Mouse (Mus musculus) forebrain, embryonic 11.5 days (tissue): ENCODE measurements around the gene Cdc26. TPM values are rescaled to one million over a fixed set of nuclear protein-coding genes. Genes with fewer than 3 reads are reported as not detected.

Source experiments
- ATAC-seq: fragments of 200-750 bp; cut with Nextera tagmentation; replicated peaks from 2 replicates; pipeline ENCODE4 v1.8.0; 2017; ENCODE audit warnings: moderate TSS enrichment; ENCODE audit not compliant: low FRiP score
- DNase-seq: peaks from one replicate; pipeline ENCODE4 v3.0.0-alpha.2; 2017; ENCODE audit warnings: low spot score
- H3K27ac ChIP-seq: fragments of 300-500 bp; sonication (generic); 2 replicates; pipeline ENCODE4 v1.5.1; 2014; ENCODE audit warnings: low read depth, low read length
- H3K27me3 ChIP-seq: fragments of 300-500 bp; sonication (generic); 2 replicates; pipeline ENCODE4 v1.6.1; 2014; ENCODE audit warnings: mild to moderate bottlenecking, low read length, mixed read lengths; ENCODE audit not compliant: control insufficient read depth, insufficient read depth
- H3K36me3 ChIP-seq: fragments of 300-500 bp; sonication (generic); 2 replicates; pipeline ENCODE4 v1.6.1; 2014; ENCODE audit warnings: mild to moderate bottlenecking, low read length, moderate library complexity, mixed read lengths; ENCODE audit not compliant: control insufficient read depth, insufficient read depth
- H3K4me1 ChIP-seq: fragments of 300-500 bp; sonication (generic); replicated peaks from 2 replicates; pipeline ENCODE4 v1.6.1; 2014; ENCODE audit warnings: low read length, mixed read lengths; ENCODE audit not compliant: control insufficient read depth, insufficient read depth
- H3K4me2 ChIP-seq: fragments of 300-500 bp; sonication (generic); 2 replicates; pipeline ENCODE4 v1.6.1; 2014; ENCODE audit warnings: low read depth, mild to moderate bottlenecking, low read length, moderate library complexity, mixed read lengths; ENCODE audit not compliant: severe bottlenecking
- H3K4me3 ChIP-seq: fragments of 300-500 bp; sonication (generic); 2 replicates; pipeline ENCODE4 v1.5.1; 2014; ENCODE audit warnings: low read depth, low read length
- H3K9ac ChIP-seq: fragments of 300-500 bp; sonication (generic); 2 replicates; pipeline ENCODE4 v1.6.1; 2014; ENCODE audit warnings: low read length
- H3K9me3 ChIP-seq: fragments of 300-500 bp; sonication (generic); 2 replicates; pipeline ENCODE4 v1.6.1; 2016; ENCODE audit warnings: low read length, mixed read lengths; ENCODE audit not compliant: control insufficient read depth
- WGBS: fragments of 180-500 bp; shearing (Covaris S2); extraction: QIAGEN DNeasy Blood & Tissue Kit; methylation state at CpG from one replicate; pipeline ENCODE4 v1.1.7; 2014; 5-methylcytosine and 5-hydroxymethylcytosine counted together
- polyA plus RNA-seq: library from polyadenylated mRNA; unstranded; fragments of >200 nt; fragmentation: Nextera tagmentation; extraction: Ambion mirVana; gene quantifications from 2 replicates; pipeline ENCODE4 v1.2.1, GENCODE M21; 2014

The Cdc26 gene
- polyA plus RNA-seq, result 185 and 190 TPM in 2 replicates

DNA sequence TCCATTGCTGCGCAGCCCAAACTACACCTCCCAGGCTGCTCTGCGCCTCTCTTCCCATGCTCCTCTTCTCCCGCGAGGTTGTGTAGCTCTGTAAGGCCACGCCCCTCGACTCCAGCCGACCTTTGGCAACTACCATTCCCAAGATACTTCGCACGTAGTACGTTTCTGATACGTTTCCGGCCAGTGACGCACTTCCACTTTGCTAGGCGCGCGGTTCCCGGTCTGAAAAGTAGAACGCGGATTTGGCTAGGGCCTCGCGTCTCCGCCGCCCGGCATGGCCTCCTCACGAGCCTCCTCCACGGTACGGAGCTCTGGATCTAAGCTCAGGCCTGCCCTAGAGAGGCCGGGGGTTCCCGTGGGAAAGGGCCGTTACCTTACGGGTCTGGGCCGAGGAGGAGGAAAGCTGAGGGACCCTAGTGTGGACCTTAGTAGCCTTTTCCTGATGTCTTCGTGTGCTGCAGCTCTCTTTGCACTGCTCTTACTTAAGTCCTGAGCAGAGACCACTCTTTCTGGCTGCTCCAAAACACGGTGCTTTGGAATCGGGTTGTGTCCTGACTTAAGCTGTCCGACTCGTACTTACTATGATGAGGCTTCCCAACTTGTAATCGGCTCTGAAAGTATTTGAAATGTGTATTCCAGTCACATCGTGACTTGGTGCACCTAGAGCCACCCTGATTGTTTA, at the start of gene Cdc26, which contains the start of gene Prpf4:
Gene Cdc26 (minus strand): TSS at position 42 of the 682 bp plus-strand sequence.
Gene Prpf4 (plus strand): TSS at position 197 of the 682 bp plus-strand sequence.
- H3K9ac ChIP-seq, result peak within 1 kb of the TSS; percentile 88
- H3K27me3 ChIP-seq, result no peaks in the 10 kb centered on the region
- peak within 1 kb of the TSS; percentile 55 for H3K27ac ChIP-seq
- under 1% methylated on average over 39 of the region's 39 CpGs for WGBS
- ATAC-seq (peak; percentile 99), DNase-seq (peak; percentile 97)
- H3K9me3 ChIP-seq, result no peaks in the 10 kb centered on the region
- H3K4me1 ChIP-seq, result peaks cover 5% of the 10 kb centered on the region
- peak within 1 kb of the TSS; percentile 75 for H3K4me3 ChIP-seq
- peak within 1 kb of the TSS; percentile 74 for H3K4me2 ChIP-seq
- peaks cover 4% of the 10 kb centered on the region; the same call in 1 of the 2 replicates for H3K36me3 ChIP-seq

DNA sequence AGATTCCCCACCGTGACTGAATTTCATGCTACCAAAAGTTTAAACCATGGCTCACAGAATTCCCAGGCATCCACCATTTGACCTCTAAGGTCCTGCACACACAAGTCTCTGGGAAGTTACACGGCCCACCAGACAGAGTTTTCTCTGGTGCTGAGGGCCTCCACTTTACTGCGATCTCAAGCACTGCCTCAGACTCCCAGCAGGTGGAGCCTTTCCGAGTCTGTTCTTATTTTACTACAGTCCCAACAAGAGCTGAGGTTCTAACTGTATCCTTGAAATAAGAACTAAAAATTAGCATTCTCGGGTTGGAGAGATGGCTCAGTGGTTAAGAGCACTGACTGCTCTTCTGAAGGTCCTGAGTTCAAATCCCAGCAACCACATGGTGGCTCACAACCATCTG, 46.6 kb upstream of the Cdc26 start:
- 66% methylated on average over 5 of the region's 5 CpGs for WGBS
- no peak for ATAC-seq

DNA sequence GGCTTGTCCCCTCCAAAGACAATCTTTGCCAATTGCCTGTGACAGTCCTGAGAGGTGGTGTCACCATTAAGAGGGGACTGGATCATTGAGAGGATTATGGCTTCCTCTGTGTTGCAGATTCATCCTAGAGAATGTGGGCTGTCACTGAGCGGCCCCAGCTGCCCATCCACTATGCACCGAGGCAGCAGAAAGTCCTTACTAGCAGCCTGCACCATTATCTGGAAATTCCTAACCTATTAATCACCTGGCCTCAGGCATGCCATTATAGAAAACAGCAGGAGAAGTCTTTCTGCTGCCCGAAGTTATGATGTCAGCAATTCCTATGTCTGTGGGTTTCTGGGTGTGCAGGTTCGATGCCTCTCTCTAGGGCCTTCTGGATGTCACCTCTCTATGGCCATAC, 32.5 kb upstream of the Cdc26 start:
- 80% methylated on average over 4 of the region's 4 CpGs for WGBS
- H3K4me3 ChIP-seq, result no peak overlapping the region
- no peak overlapping the region for H3K27ac ChIP-seq
- H3K27me3 ChIP-seq, result no peaks in the 10 kb centered on the region
- DNase-seq, result no peak
- H3K4me2 ChIP-seq, result no peak overlapping the region
- H3K9ac ChIP-seq, result no peak overlapping the region
- H3K4me1 ChIP-seq, result no peaks in the 10 kb centered on the region
- no peaks in the 10 kb centered on the region for H3K9me3 ChIP-seq
- ATAC-seq, result no peak
- H3K36me3 ChIP-seq, result no peaks in the 10 kb centered on the region

More for the DNA sequence above, 46.6 kb upstream of the Cdc26 start:
- H3K27me3 ChIP-seq, result no peaks in the 10 kb centered on the region
- H3K27ac ChIP-seq, result no peak overlapping the region
- H3K9me3 ChIP-seq, result no peaks in the 10 kb centered on the region
- no peak overlapping the region for H3K9ac ChIP-seq
- no peaks in the 10 kb centered on the region for H3K4me1 ChIP-seq
- DNase-seq, result no peak
- H3K36me3 ChIP-seq, result no peaks in the 10 kb centered on the region
- no peak overlapping the region for H3K4me3 ChIP-seq
- no peak overlapping the region for H3K4me2 ChIP-seq

DNA sequence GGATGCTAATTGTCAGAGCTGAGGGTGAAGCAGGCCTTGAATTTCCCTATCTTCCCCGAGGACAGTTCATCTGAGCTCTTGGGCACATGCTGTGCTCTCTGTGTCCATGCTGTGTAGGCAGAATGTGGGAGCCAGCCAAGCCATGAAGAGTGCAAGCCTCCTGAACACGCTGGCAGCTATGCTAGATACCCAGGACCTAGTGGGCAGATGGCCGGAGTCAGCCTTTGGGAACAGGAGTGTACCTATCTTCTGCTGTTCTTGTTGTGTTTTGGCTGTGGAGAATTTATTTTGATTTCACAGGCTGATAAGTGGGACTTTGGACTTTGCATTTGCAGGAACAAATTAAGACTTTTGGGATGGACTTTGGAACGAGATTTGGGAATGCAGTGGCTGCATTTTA, 32.1 kb upstream of the Cdc26 start:
- DNase-seq (no peak), ATAC-seq (no peak)
- Histone ChIP-seq H3K27me3 (no peaks in the 10 kb centered on the region), H3K27ac (no peak overlapping the region), H3K4me1 (no peaks in the 10 kb centered on the region), H3K4me3 (no peak overlapping the region), H3K4me2 (no peak overlapping the region), H3K9ac (no peak overlapping the region), H3K9me3 (no peaks in the 10 kb centered on the region), H3K36me3 (no peaks in the 10 kb centered on the region)
- WGBS, result 77% methylated on average over 4 of the region's 4 CpGs

DNA sequence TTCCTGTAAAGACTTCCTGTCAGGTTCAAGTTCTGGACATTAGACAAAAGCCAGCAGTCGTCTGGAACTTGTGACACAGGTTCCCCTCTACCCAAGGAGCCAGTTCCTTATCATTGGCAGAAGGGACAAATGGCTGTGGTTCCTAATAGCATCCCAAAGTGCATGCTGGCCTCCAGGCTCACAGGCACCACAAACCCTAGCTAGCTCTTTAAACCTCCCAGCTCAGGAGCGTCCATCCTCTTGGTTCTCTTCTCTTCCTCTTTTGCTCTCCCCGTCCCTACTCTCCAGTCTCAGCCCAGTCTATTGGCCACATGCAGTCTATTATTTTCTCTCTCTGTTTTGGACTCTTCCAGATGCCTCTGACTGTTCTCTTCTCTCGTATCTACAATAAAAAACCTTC, 31.4 kb upstream of the Cdc26 start:
- H3K4me1 ChIP-seq, result no peaks in the 10 kb centered on the region
- no peak for DNase-seq
- H3K9me3 ChIP-seq, result no peaks in the 10 kb centered on the region
- H3K36me3 ChIP-seq, result no peaks in the 10 kb centered on the region
- H3K9ac ChIP-seq, result no peak overlapping the region
- no peak overlapping the region for H3K27ac ChIP-seq
- no peaks in the 10 kb centered on the region for H3K27me3 ChIP-seq
- no peak overlapping the region for H3K4me3 ChIP-seq
- ATAC-seq, result no peak
- no peak overlapping the region for H3K4me2 ChIP-seq
- 70% methylated on average over 4 of the region's 4 CpGs for WGBS

DNA sequence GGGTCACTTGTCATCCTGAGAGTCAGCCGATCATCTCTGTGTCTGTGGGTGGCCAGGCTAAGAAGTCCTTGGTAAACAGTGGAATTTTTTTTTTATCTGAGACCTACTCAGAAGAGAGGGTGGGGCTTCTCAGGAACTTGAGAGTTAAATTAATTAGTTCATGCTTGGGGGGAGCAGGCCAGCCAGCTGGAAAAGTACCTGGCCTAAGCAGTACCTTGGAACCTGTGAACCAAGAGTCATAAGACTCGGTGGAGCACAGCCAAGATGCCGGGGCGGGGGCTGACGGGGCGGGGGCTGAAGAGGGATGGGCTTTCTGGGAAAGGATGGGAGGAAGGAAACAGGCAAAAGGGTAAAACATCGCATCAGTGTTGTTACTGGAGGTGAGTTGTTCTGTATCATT, 29.4 kb upstream of the Cdc26 start:
- H3K4me2 ChIP-seq, result no peak overlapping the region
- H3K9ac ChIP-seq, result no peak overlapping the region
- no peaks in the 10 kb centered on the region for H3K36me3 ChIP-seq
- H3K4me3 ChIP-seq, result no peak overlapping the region
- DNase-seq (no peak), ATAC-seq (no peak)
- H3K4me1 ChIP-seq, result no peaks in the 10 kb centered on the region
- 84% methylated on average over 7 of the region's 7 CpGs for WGBS
- no peaks in the 10 kb centered on the region for H3K9me3 ChIP-seq
- no peak overlapping the region for H3K27ac ChIP-seq
- H3K27me3 ChIP-seq, result no peaks in the 10 kb centered on the region

DNA sequence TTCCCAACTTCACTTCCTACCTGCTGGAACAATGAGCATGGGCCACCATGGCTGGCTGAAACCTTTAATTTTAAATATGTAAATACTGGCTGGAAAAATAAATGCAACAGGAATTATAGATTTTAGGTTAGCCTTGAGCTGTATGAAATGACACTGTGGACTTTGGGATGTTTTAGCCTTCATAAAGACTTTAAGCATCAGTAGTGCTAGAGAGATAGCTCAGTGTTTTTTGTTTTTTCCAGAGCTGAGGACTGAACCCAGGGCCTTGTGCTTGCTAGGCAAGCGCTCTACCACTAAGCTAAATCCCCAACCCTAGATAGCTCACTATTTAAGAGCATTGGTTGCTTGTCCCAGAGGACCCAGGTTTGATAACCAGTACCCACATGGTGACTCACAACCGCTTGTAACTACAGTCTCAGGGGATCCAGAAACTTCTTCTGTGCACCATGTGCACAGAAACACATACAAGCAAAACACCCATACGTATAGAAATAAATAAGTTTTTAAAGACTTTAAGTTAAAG, 28.9 kb upstream of the Cdc26 start:
- no peaks in the 10 kb centered on the region for H3K9me3 ChIP-seq
- DNase-seq (no peak), ATAC-seq (no peak)
- no peak overlapping the region for H3K9ac ChIP-seq
- no peak overlapping the region for H3K27ac ChIP-seq
- H3K4me3 ChIP-seq, result no peak overlapping the region
- no peaks in the 10 kb centered on the region for H3K36me3 ChIP-seq
- H3K4me2 ChIP-seq, result no peak overlapping the region
- WGBS, result 85% methylated on average over 3 of the region's 3 CpGs
- no peaks in the 10 kb centered on the region for H3K4me1 ChIP-seq
- no peaks in the 10 kb centered on the region for H3K27me3 ChIP-seq

DNA sequence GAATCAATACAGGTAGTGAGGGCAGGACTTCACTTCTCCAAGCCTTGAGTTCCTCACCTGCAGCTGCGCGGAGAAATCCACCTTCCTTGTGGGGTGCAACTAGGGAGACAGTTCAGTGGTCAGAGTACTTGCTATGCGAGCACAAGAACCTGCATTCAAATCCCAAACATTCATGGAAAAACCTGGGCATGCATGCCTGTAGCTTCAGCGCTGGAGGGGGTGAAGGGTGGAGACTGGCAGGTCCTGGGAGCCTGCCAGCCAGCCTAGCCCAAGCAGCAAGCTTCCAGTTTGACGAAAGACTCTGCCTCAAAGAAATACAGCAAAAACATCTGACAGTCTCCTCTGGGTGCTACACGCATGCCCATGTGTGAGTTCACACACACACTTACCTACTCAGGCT, 26.6 kb upstream of the Cdc26 start, which contains the start of gene Rnf183:
Gene Rnf183 (minus strand): TSS at position 172 of the 400 bp plus-strand sequence.
- DNase-seq (no peak), ATAC-seq (no peak)
- no peaks in the 10 kb centered on the region for H3K36me3 ChIP-seq
- H3K4me1 ChIP-seq, result no peaks in the 10 kb centered on the region
- 85% methylated on average over 6 of the region's 6 CpGs for WGBS
- no peaks in the 10 kb centered on the region for H3K27me3 ChIP-seq
- H3K4me2 ChIP-seq, result no peak within 1 kb of the TSS
- H3K4me3 ChIP-seq, result no peak within 1 kb of the TSS
- no peaks in the 10 kb centered on the region for H3K9me3 ChIP-seq
- H3K9ac ChIP-seq, result no peak within 1 kb of the TSS
- H3K27ac ChIP-seq, result no peak within 1 kb of the TSS
